Mouse (Mus musculus) stomach, embryonic 14.5 days (tissue): ENCODE measurements around the gene Olfr777. TPM values are rescaled to one million over a fixed set of nuclear protein-coding genes. Genes with fewer than 3 reads are reported as not detected.
"Not testable (repeated sequence)": the region's sequence is repeated elsewhere in the genome, so short reads cannot be mapped to it uniquely, and the experiment has no call there.

Experiments used
- ATAC-seq: fragments of 200-750 bp; cut with Nextera tagmentation; 2 replicates; pipeline ENCODE4 v1.8.0; 2017; ENCODE audit warnings: low read depth, moderate TSS enrichment; ENCODE audit not compliant: insufficient number of reproducible peaks, insufficient read depth, low FRiP score
- H3K27ac ChIP-seq: fragments of 300-500 bp; sonication (generic); 2 replicates; pipeline ENCODE4 v1.5.1; 2014; ENCODE audit warnings: mild to moderate bottlenecking, low read length, moderate library complexity, mixed read lengths
- H3K27me3 ChIP-seq: fragments of 300-500 bp; sonication (generic); 2 replicates; pipeline ENCODE4 v1.6.1; 2014; ENCODE audit warnings: low read length, control low read depth, mixed read lengths; ENCODE audit not compliant: control insufficient read depth, insufficient read depth
- H3K36me3 ChIP-seq: fragments of 300-500 bp; sonication (generic); 2 replicates; pipeline ENCODE4 v1.6.1; 2014; ENCODE audit warnings: mild to moderate bottlenecking, control low read depth, low read length, moderate library complexity, mixed read lengths; ENCODE audit not compliant: control insufficient read depth, insufficient read depth
- H3K4me1 ChIP-seq: fragments of 300-500 bp; sonication (generic); 2 replicates; pipeline ENCODE4 v1.6.1; 2014; ENCODE audit warnings: low read length, control low read depth, mixed read lengths; ENCODE audit not compliant: control insufficient read depth, insufficient read depth
- H3K4me2 ChIP-seq: fragments of 300-500 bp; sonication (generic); replicated peaks from 2 replicates; pipeline ENCODE4 v1.6.1; 2014; ENCODE audit warnings: low read depth, low read length, control low read depth
- H3K4me3 ChIP-seq: fragments of 300-500 bp; sonication (generic); 2 replicates; pipeline ENCODE4 v1.5.1; 2014; ENCODE audit warnings: low read depth, low read length, control low read depth
- H3K9ac ChIP-seq: fragments of 300-500 bp; sonication (generic); replicated peaks from 2 replicates; pipeline ENCODE4 v1.6.1; 2014; ENCODE audit warnings: low read depth, mild to moderate bottlenecking, control low read depth, low read length, moderate library complexity, mixed read lengths
- H3K9me3 ChIP-seq: fragments of 300-500 bp; sonication (generic); 2 replicates; pipeline ENCODE4 v1.6.1; 2016; ENCODE audit warnings: low read depth, low read length, control low read depth; ENCODE audit not compliant: control insufficient read depth
- WGBS: fragments of 180-500 bp; shearing (Covaris S2); extraction: QIAGEN DNeasy Blood & Tissue Kit; methylation state at CpG from one replicate; pipeline ENCODE4 v1.1.7; 2014; 5-methylcytosine and 5-hydroxymethylcytosine counted together
- polyA plus RNA-seq: library from polyadenylated mRNA; unstranded; fragments of >200 nt; fragmentation: Nextera tagmentation; extraction: Ambion mirVana; gene quantifications from 2 replicates; pipeline ENCODE4 v1.2.1, GENCODE M21; 2014

Olfr777 gene
- polyA plus RNA-seq = not detected in 2 replicates

- WGBS = 78% methylated on average over 2 of the region's 2 CpGs
- Histone ChIP-seq H3K4me1 (no peaks in the 10 kb centered on the region), H3K9ac (no peak within 1 kb of the TSS), H3K27me3 (no peaks in the 10 kb centered on the region), H3K4me3 (no peak within 1 kb of the TSS), H3K4me2 (no peak within 1 kb of the TSS), H3K36me3 (no peaks in the 10 kb centered on the region), H3K27ac (no peak within 1 kb of the TSS), H3K9me3 (no peaks in the 10 kb centered on the region)
- ATAC-seq = no peak
Measured at GRCm38 (mm10) chr10:129271081-129271535, at the start of gene Olfr777. Olfr777 (minus strand) TSS chr10:129271485.

DNA sequence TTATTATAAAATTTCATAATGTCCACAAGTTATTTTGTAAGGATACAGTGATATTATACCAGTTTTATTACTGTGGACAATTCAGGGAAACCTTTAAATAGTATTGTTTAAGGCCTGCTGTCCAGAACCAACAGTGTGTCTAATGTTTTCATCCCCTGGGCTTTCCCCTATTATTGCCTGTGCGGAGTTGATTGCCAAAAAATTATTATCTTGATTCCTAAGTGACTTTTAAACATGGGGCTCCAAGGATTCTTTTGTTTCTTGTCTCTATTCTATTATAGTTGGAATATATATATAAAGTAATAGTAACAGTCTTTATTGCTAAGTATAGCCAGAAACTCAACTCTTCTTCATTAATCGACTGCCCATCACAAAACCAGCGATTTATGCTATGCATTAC is 46.5 kb upstream of the Olfr777 start, which contains the start of gene Olfr780:
TSS of gene Olfr780 (plus strand) at position 301 of the 400 bp plus-strand sequence.
- H3K4me3 ChIP-seq = no peak within 1 kb of the TSS
- WGBS = 79% methylated on average over 3 of the region's 3 CpGs
- H3K27ac ChIP-seq = no peak within 1 kb of the TSS
- ATAC-seq = no peak
- H3K9ac ChIP-seq = no peak within 1 kb of the TSS
- H3K36me3 ChIP-seq = no peaks in the 10 kb centered on the region
- H3K27me3 ChIP-seq = no peaks in the 10 kb centered on the region
- H3K9me3 ChIP-seq = no peaks in the 10 kb centered on the region
- H3K4me2 ChIP-seq = no peak within 1 kb of the TSS
- no peaks in the 10 kb centered on the region for H3K4me1 ChIP-seq

DNA sequence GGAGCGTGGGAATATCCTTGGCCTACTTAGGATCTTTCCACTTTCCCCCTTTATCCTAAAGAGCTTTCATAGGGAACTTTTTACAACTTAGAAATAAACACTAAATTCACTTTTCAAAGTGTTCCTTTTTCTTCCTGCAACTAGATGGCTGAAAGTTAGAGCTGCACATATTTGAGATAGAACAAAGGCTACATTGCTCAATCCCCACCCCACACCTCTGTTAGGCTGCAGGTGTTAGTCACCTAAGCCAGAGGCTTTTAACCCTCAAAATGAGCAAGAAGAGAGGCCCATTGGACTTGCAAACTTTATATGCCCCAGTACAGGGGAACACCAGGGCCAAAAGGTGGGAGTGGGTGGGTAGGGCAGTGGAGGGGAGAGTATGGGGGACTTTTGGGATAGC is 42.2 kb upstream of the Olfr777 start:
- not testable (repeated sequence) for H3K36me3 ChIP-seq, ATAC-seq, H3K4me2 ChIP-seq, H3K27me3 ChIP-seq, H3K9ac ChIP-seq, H3K9me3 ChIP-seq, H3K4me3 ChIP-seq, H3K27ac ChIP-seq, H3K4me1 ChIP-seq
- no CpG with 5 or more reads among the region's 1 CpGs for WGBS

DNA sequence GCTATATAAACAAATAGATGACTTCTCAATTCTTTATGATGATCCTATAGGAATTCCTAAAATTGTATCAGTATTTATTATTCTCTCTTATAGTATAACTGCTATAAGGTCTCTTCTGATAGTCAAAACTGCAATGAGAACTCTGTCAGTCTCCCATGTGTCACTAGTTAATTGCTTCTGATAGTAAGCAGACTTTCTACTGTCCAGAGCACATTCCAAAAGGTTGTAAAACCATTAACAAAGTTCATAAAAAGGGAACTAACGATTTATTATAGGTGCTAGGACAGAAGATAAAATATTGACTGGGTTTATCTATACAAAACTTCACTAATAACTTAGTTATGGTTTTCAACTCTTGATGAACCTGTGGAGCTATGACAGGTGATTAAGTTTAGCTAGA is 41.7 kb upstream of the Olfr777 start:
- not testable (repeated sequence) for H3K9me3 ChIP-seq, H3K27me3 ChIP-seq, H3K4me2 ChIP-seq, H3K4me1 ChIP-seq, H3K27ac ChIP-seq, H3K36me3 ChIP-seq, H3K9ac ChIP-seq, H3K4me3 ChIP-seq, ATAC-seq
- WGBS = 48% methylated on average over 1 of the region's 1 CpGs

- Histone ChIP-seq H3K36me3 (no peaks in the 10 kb centered on the region), H3K4me1 (no peaks in the 10 kb centered on the region), H3K27ac (no peak within 1 kb of the TSS), H3K4me2 (no peak within 1 kb of the TSS), H3K9ac (no peak within 1 kb of the TSS), H3K27me3 (no peaks in the 10 kb centered on the region), H3K4me3 (no peak within 1 kb of the TSS), H3K9me3 (no peaks in the 10 kb centered on the region)
- no peak for ATAC-seq
Measured at GRCm38 (mm10) chr10:129258827-129259226, 12.5 kb downstream of the Olfr777 start, which contains the start of gene Olfr776. Olfr776 (plus strand) TSS chr10:129259127.

- Histone ChIP-seq H3K27ac (no peak within 1 kb of the TSS), H3K9ac (no peak within 1 kb of the TSS), H3K4me1 (no peaks in the 10 kb centered on the region), H3K9me3 (no peaks in the 10 kb centered on the region), H3K4me3 (no peak within 1 kb of the TSS), H3K36me3 (no peaks in the 10 kb centered on the region), H3K4me2 (no peak within 1 kb of the TSS), H3K27me3 (no peaks in the 10 kb centered on the region)
- ATAC-seq = no peak
- WGBS = 61% methylated on average over 3 of the region's 3 CpGs
Measured at GRCm38 (mm10) chr10:129248112-129248511, 23.2 kb downstream of the Olfr777 start, which contains the start of gene Olfr775. Olfr775 (plus strand) TSS chr10:129248412.

DNA sequence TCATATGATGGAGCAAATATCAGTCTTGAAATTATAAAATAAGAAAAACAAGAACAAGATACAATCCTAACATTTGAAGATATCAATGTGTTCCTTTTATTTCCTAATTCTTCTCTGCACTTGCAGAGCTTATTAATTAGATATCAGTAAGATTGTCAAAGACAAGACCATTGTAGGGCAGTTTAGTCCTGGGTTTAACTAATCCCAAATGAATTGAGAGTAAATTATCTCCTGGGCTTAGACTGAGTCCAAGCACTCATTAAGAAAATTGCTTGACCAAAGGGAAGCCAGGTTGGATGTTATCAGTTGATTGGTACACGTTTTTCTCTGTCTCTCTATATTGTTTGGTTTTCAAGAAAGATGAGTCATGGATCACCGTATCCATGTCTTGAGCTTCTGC is 35.4 kb downstream of the Olfr777 start, which contains the start of gene Olfr774:
TSS of gene Olfr774 (plus strand) at position 301 of the 400 bp plus-strand sequence.
- WGBS = 64% methylated on average over 2 of the region's 2 CpGs

GRCm38 (mm10) chr10:129230737-129231136 is 40.5 kb downstream of the Olfr777 start:
- Histone ChIP-seq H3K9ac (no peak overlapping the region), H3K4me1 (no peaks in the 10 kb centered on the region), H3K27me3 (no peaks in the 10 kb centered on the region), H3K4me3 (no peak overlapping the region), H3K36me3 (no peaks in the 10 kb centered on the region), H3K4me2 (no peak overlapping the region), H3K27ac (no peak overlapping the region), H3K9me3 (no peaks in the 10 kb centered on the region)
- 81% methylated on average over 1 of the region's 1 CpGs for WGBS
- ATAC-seq = no peak

More for the DNA sequence above, 35.4 kb downstream of the Olfr777 start, which contains the start of gene Olfr774:
- no peaks in the 10 kb centered on the region for H3K4me1 ChIP-seq
- H3K9ac ChIP-seq = no peak within 1 kb of the TSS
- no peak within 1 kb of the TSS for H3K4me2 ChIP-seq
- no peak within 1 kb of the TSS for H3K27ac ChIP-seq
- H3K9me3 ChIP-seq = no peaks in the 10 kb centered on the region
- no peak within 1 kb of the TSS for H3K4me3 ChIP-seq
- H3K36me3 ChIP-seq = no peaks in the 10 kb centered on the region
- no peak for ATAC-seq
- no peaks in the 10 kb centered on the region for H3K27me3 ChIP-seq
